Mouse (Mus musculus) left cerebral cortex, postnatal 25 days (tissue): ENCODE data around the gene Plxnd1. TPM values are rescaled to one million over a fixed set of nuclear protein-coding genes. Genes with fewer than 3 reads are reported as not detected.

Experiments used
- DNase-seq, 2 experiments: peaks; one replicate each; pipeline ENCODE4 v3.0.0; 2022; ENCODE audit warnings: low spot score in 2 of 2, mixed read lengths in 1 of 2
- intact Hi-C: fragments of 180-260 bp; cut with DNase I; formaldehyde crosslinking; loops from one replicate; pipeline ENCODE4 v1.15.1; 2025
- total RNA-seq, 2 experiments: library from RNA; stranded (reverse); gene quantifications; 2 replicates each; pipeline ENCODE4 v1.2.3; 2021

Gene Plxnd1
- total RNA-seq, 2 experiments from 2014 or later, result 111 to 124 TPM

- intact Hi-C loops, result no loop called here
- DNase-seq, result no peak
Measured at GRCm38 (mm10) chr6:115986472-115987095, 8.2 kb downstream of the Plxnd1 start.

GRCm38 (mm10) chr6:115985622-115986021, 9.2 kb downstream of the Plxnd1 start:
- DNase-seq, result no peak
- intact Hi-C loops, result no loop called here

- no peak for DNase-seq
- intact Hi-C loops, result no loop called here
Measured at GRCm38 (mm10) chr6:115984580-115984979, 10.2 kb downstream of the Plxnd1 start.

GRCm38 (mm10) chr6:115983306-115984038, 11.3 kb downstream of the Plxnd1 start:
- no peak for DNase-seq
- intact Hi-C loops, result no loop called here

- intact Hi-C loops, result no loop called here
- no peak for DNase-seq
Measured at GRCm38 (mm10) chr6:115982889-115983288, 11.9 kb downstream of the Plxnd1 start.

GRCm38 (mm10) chr6:115978596-115978995, 16.2 kb downstream of the Plxnd1 start:
- intact Hi-C loops, result no loop called here
- no peak for DNase-seq

- no peak for DNase-seq
- intact Hi-C loops, result no loop called here
Measured at GRCm38 (mm10) chr6:115977810-115978209, 17.0 kb downstream of the Plxnd1 start.

- intact Hi-C loops, result no loop called here
- DNase-seq, result no peak
Measured at GRCm38 (mm10) chr6:115975606-115976005, 19.2 kb downstream of the Plxnd1 start.

GRCm38 (mm10) chr6:115973881-115974662, 20.7 kb downstream of the Plxnd1 start:
- intact Hi-C loops, result no loop called here
- no peak for DNase-seq

- intact Hi-C loops, result no loop called here
- no peak for DNase-seq
Measured at GRCm38 (mm10) chr6:115973139-115973875, 21.5 kb downstream of the Plxnd1 start.

GRCm38 (mm10) chr6:115972083-115972764, 22.6 kb downstream of the Plxnd1 start:
- intact Hi-C loops, result no loop called here
- no peak for DNase-seq

GRCm38 (mm10) chr6:115971273-115972060, 23.3 kb downstream of the Plxnd1 start:
- no peak for DNase-seq
- intact Hi-C loops, result no loop called here

GRCm38 (mm10) chr6:115969952-115970351, 24.9 kb downstream of the Plxnd1 start:
- intact Hi-C loops, result no loop called here
- no peak for DNase-seq

GRCm38 (mm10) chr6:115969103-115969502, 25.7 kb downstream of the Plxnd1 start:
- DNase-seq, result no peak

GRCm38 (mm10) chr6:115968700-115969099, 26.1 kb downstream of the Plxnd1 start:
- intact Hi-C loops, result no loop called here
- no peak for DNase-seq

More at GRCm38 (mm10) chr6:115969103-115969502, 25.7 kb downstream of the Plxnd1 start:
- intact Hi-C loops, result no loop called here

GRCm38 (mm10) chr6:115968086-115968485, 26.7 kb downstream of the Plxnd1 start:
- DNase-seq, result no peak
- intact Hi-C loops, result no loop called here

GRCm38 (mm10) chr6:115967291-115967880, 27.4 kb downstream of the Plxnd1 start:
- intact Hi-C loops, result no loop called here

More at GRCm38 (mm10) chr6:115967291-115967880, 27.4 kb downstream of the Plxnd1 start:
- DNase-seq, result no peak
